Mouse (Mus musculus) forelimb bud, embryonic 11.5 days (tissue): Measurements from ENCODE around the gene Ccl6.
"Not testable (repeated sequence)": the region's sequence is repeated elsewhere in the genome, so short reads cannot be mapped to it uniquely, and the experiment has no call there.

Source experiments
- DNase-seq: peaks from one replicate; pipeline ENCODE4 v3.0.0-alpha.2; 2012; ENCODE audit warnings: low read depth, low spot score

The Ccl6 gene

GRCm38 (mm10) chr11:83562311-83562887 lies 30.5 kb downstream of the Ccl6 start:
- DNase-seq, result no peak

GRCm38 (mm10) chr11:83560405-83560804 lies 32.5 kb downstream of the Ccl6 start:
- DNase-seq, result no peak

- no peak for DNase-seq
These were observed 35.8 kb downstream of the Ccl6 start for GRCm38 (mm10) chr11:83557074-83557473.

GRCm38 (mm10) chr11:83556085-83556781 lies 36.7 kb downstream of the Ccl6 start:
- DNase-seq, result peak; percentile 86

GRCm38 (mm10) chr11:83551668-83552067 lies 41.2 kb downstream of the Ccl6 start:
- DNase-seq, result no peak

GRCm38 (mm10) chr11:83551037-83551436 lies 41.9 kb downstream of the Ccl6 start:
- not testable (repeated sequence) for DNase-seq

GRCm38 (mm10) chr11:83550186-83550632 lies 42.7 kb downstream of the Ccl6 start:
- no peak for DNase-seq

- peak; percentile 19 for DNase-seq
These were observed 48.7 kb downstream of the Ccl6 start for GRCm38 (mm10) chr11:83544214-83544613.

GRCm38 (mm10) chr11:83541415-83541814 lies 51.5 kb downstream of the Ccl6 start:
- no peak for DNase-seq

- no peak for DNase-seq
These were observed 52.0 kb downstream of the Ccl6 start for GRCm38 (mm10) chr11:83540931-83541330.

GRCm38 (mm10) chr11:83538705-83539314 lies 54.1 kb downstream of the Ccl6 start:
- DNase-seq, result no peak
